Mouse (Mus musculus): ENCODE results near the gene Trim38.
"Not testable (repeated sequence)": the region's sequence is repeated elsewhere in the genome, so short reads cannot be mapped to it uniquely, and the experiment has no call there.

- not testable (repeated sequence) for TF ChIP-seq HCFC1 (IDR thresholded peaks at IDR 0.05; ENCODE audit: borderline replicate concordance, insufficient read depth, low read length); MAFK (IDR thresholded peaks at IDR 0.05; ENCODE audit: insufficient read depth, low read depth, low read length); ZNF384 (IDR thresholded peaks at IDR 0.05; ENCODE audit: low read depth, low read length); ZC3H11A (IDR thresholded peaks at IDR 0.05; ENCODE audit: borderline replicate concordance, low read depth, low read length)
- TF ChIP-seq CHD2 (IDR thresholded peaks at IDR 0.05; ENCODE audit: low read depth, low read length) = peak; percentile 80; the same call in 1 of the 2 replicates
These were observed 18.8 kb upstream of the Trim38 start, which contains the start of gene Hist1h2ab for GRCm38 (mm10) chr13:23750839-23751477.

All from ES-E14 (cell line).